Mouse (Mus musculus) MEL (cell line): ENCODE results near the gene Phlda3. TPM values are rescaled to one million over a fixed set of nuclear protein-coding genes. Genes with fewer than 3 reads are reported as not detected.

Source experiments
- DNase-seq: peaks from one replicate; pipeline ENCODE4 v3.0.0; 2011; ENCODE audit warnings: low read depth, low spot score
- H3K27ac ChIP-seq: 2 replicates; pipeline ENCODE4 v1.5.1; 2012; ENCODE audit warnings: low read depth, mild to moderate bottlenecking, control low read depth, low read length, moderate library complexity; ENCODE audit not compliant: control insufficient read depth
- H3K27me3 ChIP-seq, 2 experiments: fragments of 150-350 bp in 1 of 2; sonication (generic) in 1 of 2; 2 replicates each; pipeline ENCODE4 v1.6.1; 2012; ENCODE audit warnings: low read length in 2 of 2, mild to moderate bottlenecking in 2 of 2, improper control_type of control experiment in 1 of 2, moderate library complexity in 1 of 2; ENCODE audit not compliant: insufficient read depth in 2 of 2, control insufficient read depth in 1 of 2
- H3K36me3 ChIP-seq, 2 experiments: 2 replicates each; pipeline ENCODE4 v1.6.1; 2012 to 2014; ENCODE audit warnings: low read length in 2 of 2, improper control_type of control experiment in 1 of 2, inconsistent platforms in 1 of 2, mild to moderate bottlenecking in 1 of 2; ENCODE audit not compliant: insufficient read depth in 2 of 2, control insufficient read depth in 1 of 2
- H3K4me1 ChIP-seq, 2 experiments: fragments of 150-350 bp in 1 of 2; sonication (generic) in 1 of 2; 2 replicates each; pipeline ENCODE4 v1.6.1; 2012; ENCODE audit warnings: low read length in 2 of 2, improper control_type of control experiment in 1 of 2, mild to moderate bottlenecking in 1 of 2; ENCODE audit not compliant: insufficient read depth in 2 of 2, control insufficient read depth in 1 of 2
- H3K4me3 ChIP-seq, 2 experiments: fragments of 150-350 bp in 1 of 2; sonication (generic) in 1 of 2; 2 replicates each; pipeline ENCODE4 v1.5.1; 2012; ENCODE audit warnings: low read depth in 2 of 2, low read length in 2 of 2, mild to moderate bottlenecking in 2 of 2, moderate library complexity in 2 of 2, control low read depth in 1 of 2, improper control_type of control experiment in 1 of 2; ENCODE audit not compliant: control insufficient read depth in 1 of 2, insufficient read depth in 1 of 2
- H3K79me2 ChIP-seq: 2 replicates; pipeline ENCODE4 v1.6.1; 2012; ENCODE audit warnings: mild to moderate bottlenecking, low read length, moderate library complexity; ENCODE audit not compliant: control insufficient read depth, poor library complexity, insufficient read depth
- H3K9ac ChIP-seq: 2 replicates; pipeline ENCODE4 v1.6.1; 2012; ENCODE audit warnings: low read depth, mild to moderate bottlenecking, control low read depth, low read length, moderate library complexity; ENCODE audit not compliant: control insufficient read depth, poor library complexity, severe bottlenecking
- H3K9me3 ChIP-seq: fragments of 150-350 bp; sonication (generic); replicated peaks from 2 replicates; pipeline ENCODE4 v1.6.1; 2012; ENCODE audit warnings: mild to moderate bottlenecking, low read length, improper control_type of control experiment, moderate library complexity; ENCODE audit not compliant: insufficient read depth
- CHD1 ChIP-seq: IDR thresholded peaks from 2 replicates; pipeline ENCODE4 v1.6.1; 2012; ENCODE audit warnings: low read depth, mild to moderate bottlenecking, inconsistent platforms, low read length, improper control_type of control experiment
- CHD2 ChIP-seq: IDR thresholded peaks from 2 replicates; pipeline ENCODE4 v1.6.1; 2011; ENCODE audit warnings: low read length, improper control_type of control experiment
- CTCF ChIP-seq, 3 experiments: IDR thresholded peaks in 2 of 3; conservative IDR thresholded peaks in 1 of 3; 2 replicates each; pipeline ENCODE4 v1.5.1; 2011 to 2012; ENCODE audit warnings: low read length in 3 of 3, low read depth in 2 of 3, mild to moderate bottlenecking in 2 of 3, improper control_type of control experiment in 1 of 3, inconsistent platforms in 1 of 3, mixed read lengths in 1 of 3, moderate library complexity in 1 of 3; ENCODE audit not compliant: control insufficient read depth in 1 of 3, insufficient read depth in 1 of 3, poor library complexity in 1 of 3, severe bottlenecking in 1 of 3
- ELF1 ChIP-seq: IDR thresholded peaks from 2 replicates; pipeline ENCODE4 v1.6.1; 2014; ENCODE audit warnings: low read depth, mild to moderate bottlenecking, inconsistent platforms, low read length, improper control_type of control experiment, moderate library complexity
- ETS1 ChIP-seq: IDR thresholded peaks from 2 replicates; pipeline ENCODE4 v1.6.1; 2012; ENCODE audit warnings: low read depth, mild to moderate bottlenecking, inconsistent platforms, low read length, improper control_type of control experiment, moderate library complexity
- GATA1 ChIP-seq: IDR thresholded peaks from 2 replicates; pipeline ENCODE4 v1.6.1; 2011; ENCODE audit warnings: low read depth, low read length, improper control_type of control experiment
- HCFC1 ChIP-seq: IDR thresholded peaks from 2 replicates; pipeline ENCODE4 v1.6.1; 2012; ENCODE audit warnings: low read depth, mild to moderate bottlenecking, inconsistent platforms, low read length, improper control_type of control experiment, moderate library complexity
- JUND ChIP-seq: IDR thresholded peaks from 2 replicates; pipeline ENCODE4 v1.6.1; 2011; ENCODE audit warnings: low read depth, mild to moderate bottlenecking, improper control_type of control experiment, low read length
- KAT2A ChIP-seq: conservative IDR thresholded peaks from 2 replicates; pipeline ENCODE4 v1.6.1; 2012; ENCODE audit warnings: low read depth, low read length, improper control_type of control experiment, inconsistent platforms
- MAX ChIP-seq: IDR thresholded peaks from 2 replicates; pipeline ENCODE4 v1.6.1; 2011; ENCODE audit warnings: low read length, improper control_type of control experiment
- MAZ ChIP-seq: IDR thresholded peaks from 2 replicates; pipeline ENCODE4 v1.6.1; 2012; ENCODE audit warnings: low read depth, mild to moderate bottlenecking, inconsistent platforms, low read length, improper control_type of control experiment
- MYB ChIP-seq: IDR thresholded peaks from 2 replicates; pipeline ENCODE4 v1.6.1; 2011; ENCODE audit warnings: mild to moderate bottlenecking, low read depth, low read length, improper control_type of control experiment
- NELFE ChIP-seq: IDR thresholded peaks from 2 replicates; pipeline ENCODE4 v1.6.1; 2011; ENCODE audit warnings: low read depth, low read length, improper control_type of control experiment
- NRF1 ChIP-seq: IDR thresholded peaks from 2 replicates; pipeline ENCODE4 v1.6.1; 2014; ENCODE audit warnings: low read depth, mild to moderate bottlenecking, inconsistent platforms, low read length, improper control_type of control experiment, moderate library complexity; ENCODE audit not compliant: poor library complexity, insufficient read depth, severe bottlenecking
- POLR2A ChIP-seq, 2 experiments: IDR thresholded peaks; 2 replicates each; pipeline ENCODE4 v1.6.1; 2011 to 2012; ENCODE audit warnings: low read length in 2 of 2, mild to moderate bottlenecking in 2 of 2, control low read depth in 1 of 2, improper control_type of control experiment in 1 of 2, low read depth in 1 of 2, moderate library complexity in 1 of 2; ENCODE audit not compliant: control insufficient read depth in 1 of 2, insufficient read depth in 1 of 2, poor library complexity in 1 of 2
- POLR2AphosphoS5 ChIP-seq: IDR thresholded peaks from 2 replicates; pipeline ENCODE4 v1.6.1; 2012; ENCODE audit warnings: low read depth, borderline replicate concordance, mild to moderate bottlenecking, inconsistent platforms, low read length, moderate library complexity, mixed read lengths
- RCOR1 ChIP-seq: IDR thresholded peaks from 2 replicates; pipeline ENCODE4 v1.6.1; 2012; ENCODE audit warnings: low read depth, mild to moderate bottlenecking, inconsistent platforms, low read length, improper control_type of control experiment
- TAL1 ChIP-seq: IDR thresholded peaks from 2 replicates; pipeline ENCODE4 v1.6.1; 2012; ENCODE audit warnings: mild to moderate bottlenecking, inconsistent platforms, low read length, moderate library complexity, mixed read lengths
- TCF12 ChIP-seq: IDR thresholded peaks from 2 replicates; pipeline ENCODE4 v1.6.1; 2014; ENCODE audit warnings: low read depth, mild to moderate bottlenecking, inconsistent platforms, low read length, improper control_type of control experiment, moderate library complexity
- UBTF ChIP-seq: IDR thresholded peaks from 2 replicates; pipeline ENCODE4 v1.6.1; 2012; ENCODE audit warnings: low read depth, mild to moderate bottlenecking, inconsistent platforms, low read length, improper control_type of control experiment, moderate library complexity, borderline replicate concordance; ENCODE audit not compliant: insufficient read depth
- ZC3H11A ChIP-seq: IDR thresholded peaks from 2 replicates; pipeline ENCODE4 v1.6.1; 2012; ENCODE audit warnings: low read depth, mild to moderate bottlenecking, inconsistent platforms, low read length, improper control_type of control experiment
- ZNF384 ChIP-seq: IDR thresholded peaks from 2 replicates; pipeline ENCODE4 v1.6.1; 2012; ENCODE audit warnings: low read depth, mild to moderate bottlenecking, inconsistent platforms, low read length, improper control_type of control experiment
- polyA plus RNA-seq, 2 experiments: library from polyadenylated mRNA; stranded (reverse) in 1 of 2; unstranded in 1 of 2; fragments of >175 nt in 1 of 2; fragments of >200 nt in 1 of 2; gene quantifications; 2 replicates each; pipeline versions ENCODE4 v1.2.1 to v1.2.4; 2012; ENCODE audit warnings: low replicate concordance in 2 of 2, low read depth in 1 of 2; ENCODE audit not compliant: insufficient read length in 2 of 2, insufficient read depth in 1 of 2, missing spikeins in 1 of 2
- total RNA-seq: library from RNA; depleted of rRNA; stranded (reverse); fragments of 300-350 nt; gene quantifications from 2 replicates; pipeline ENCODE4 v1.2.3, GENCODE M21; 2012

The Phlda3 gene
- total and polyA plus RNA-seq, 3 experiments, result 7.7 to 20.0 TPM; not detected in 1

- H3K27ac ChIP-seq, result no peak within 1 kb of the TSS
- H3K9ac ChIP-seq, result no peak within 1 kb of the TSS
- H3K36me3 ChIP-seq, result peaks cover 0 to 4% of the 10 kb centered on the region in 2 experiments; a peak in 1 of 4 replicates
- no peak within 1 kb of the TSS for H3K4me3 ChIP-seq
- H3K79me2 ChIP-seq, result no peaks in the 10 kb centered on the region
- TF ChIP-seq RCOR1 (no peak), CHD2 (no peak), NELFE (no peak), MAX (no peak), ZNF384 (no peak), JUND (no peak), TCF12 (no peak), ETS1 (no peak), GATA1 (no peak), ZC3H11A (no peak), POLR2A (IDR thresholded peaks at IDR 0.05; ENCODE audit: control insufficient read depth in 1 of 2, insufficient read depth in 1 of 2, low read depth in 1 of 2, low read length in 2 of 2, poor library complexity in 1 of 2) (no peak), MYB (no peak)
- TF ChIP-seq, all 39 proteins: peak for 0
- H3K27me3 ChIP-seq, result no peaks in the 10 kb centered on the region
- DNase-seq, result no peak
- peaks cover 0 to 6% of the 10 kb centered on the region in 2 experiments; a peak in 2 of 4 replicates for H3K4me1 ChIP-seq
- no peaks in the 10 kb centered on the region for H3K9me3 ChIP-seq
These were observed 13.0 kb downstream of the Phlda3 start, which contains the start of gene Tnni1 for GRCm38 (mm10) chr1:135778780-135779535. Gene Tnni1 (plus strand): TSS chr1:135779434.

- H3K9me3 ChIP-seq, result no peaks in the 10 kb centered on the region
- no peaks in the 10 kb centered on the region for H3K27me3 ChIP-seq
- no peaks in the 10 kb centered on the region for H3K79me2 ChIP-seq
- H3K4me1 ChIP-seq, result peaks cover 0 to 6% of the 10 kb centered on the region in 2 experiments; a peak in 2 of 4 replicates
- H3K36me3 ChIP-seq, result peaks cover 0 to 4% of the 10 kb centered on the region in 2 experiments; a peak in 1 of 4 replicates
- no peak overlapping the region for H3K27ac ChIP-seq
- H3K9ac ChIP-seq, result no peak overlapping the region
- H3K4me3 ChIP-seq, result no peak overlapping the region
- no peak for TF ChIP-seq ZNF384
- no peak for TF ChIP-seq HCFC1
- no peak for TF ChIP-seq ETS1
- TF ChIP-seq KAT2A, result no peak
- TF ChIP-seq TAL1, result no peak
- TF ChIP-seq CHD1, result no peak
- no peak for TF ChIP-seq NRF1
- TF ChIP-seq POLR2A (IDR thresholded peaks at IDR 0.05; ENCODE audit: control insufficient read depth in 1 of 2, insufficient read depth in 1 of 2, low read depth in 1 of 2, low read length in 2 of 2, poor library complexity in 1 of 2), result no peak
- TF ChIP-seq ELF1, result no peak
- no peak for TF ChIP-seq UBTF
- no peak for TF ChIP-seq CTCF (IDR thresholded peaks at IDR 0.05 in 2 of 3, conservative IDR thresholded peaks at IDR 0.05 in 1 of 3; ENCODE audit: control insufficient read depth in 1 of 3, insufficient read depth in 1 of 3, low read depth in 2 of 3, low read length in 3 of 3, poor library complexity in 1 of 3, severe bottlenecking in 1 of 3)
- no peak for TF ChIP-seq POLR2AphosphoS5
- TF ChIP-seq ZC3H11A, result no peak
- TF ChIP-seq MAZ, result no peak
- no peak for DNase-seq
These were observed 14.7 kb downstream of the Phlda3 start for GRCm38 (mm10) chr1:135780649-135781048.
